Mouse (Mus musculus) liver, embryonic 11.5 days (tissue): ENCODE data around the gene Polr1a. TPM values are rescaled to one million over a fixed set of nuclear protein-coding genes. Genes with fewer than 3 reads are reported as not detected.

Experiments used
- ATAC-seq: fragments of 200-750 bp; cut with Nextera tagmentation; replicated peaks from 2 replicates; pipeline ENCODE4 v1.8.0; 2017; ENCODE audit warnings: moderate number of reproducible peaks, mild to moderate bottlenecking, moderate TSS enrichment, moderate library complexity; ENCODE audit not compliant: low FRiP score
- DNase-seq: peaks from one replicate; pipeline ENCODE4 v3.0.0-alpha.2; 2017; ENCODE audit warnings: low spot score
- H3K27ac ChIP-seq: fragments of 300-500 bp; sonication (generic); 2 replicates; pipeline ENCODE4 v1.5.1; 2014; ENCODE audit warnings: mild to moderate bottlenecking, low read depth, low read length, control low read depth
- H3K27me3 ChIP-seq: fragments of 300-500 bp; sonication (generic); replicated peaks from 2 replicates; pipeline ENCODE4 v1.6.1; 2014; ENCODE audit warnings: low read length, mixed read lengths; ENCODE audit not compliant: control insufficient read depth, insufficient read depth
- H3K36me3 ChIP-seq: fragments of 300-500 bp; sonication (generic); 2 replicates; pipeline ENCODE4 v1.6.1; 2014; ENCODE audit warnings: mild to moderate bottlenecking, low read length, moderate library complexity, mixed read lengths; ENCODE audit not compliant: control insufficient read depth, insufficient read depth
- H3K4me1 ChIP-seq: fragments of 300-500 bp; sonication (generic); replicated peaks from 2 replicates; pipeline ENCODE4 v1.6.1; 2014; ENCODE audit warnings: low read length, mixed read lengths; ENCODE audit not compliant: control insufficient read depth, insufficient read depth
- H3K4me2 ChIP-seq: fragments of 300-500 bp; sonication (generic); 2 replicates; pipeline ENCODE4 v1.6.1; 2014; ENCODE audit warnings: mild to moderate bottlenecking, control low read depth, moderate library complexity
- H3K4me3 ChIP-seq: fragments of 300-500 bp; sonication (generic); 2 replicates; pipeline ENCODE4 v1.5.1; 2014; ENCODE audit warnings: low read depth, low read length, control low read depth
- H3K9ac ChIP-seq: fragments of 300-500 bp; sonication (generic); 2 replicates; pipeline ENCODE4 v1.6.1; 2014; ENCODE audit warnings: low read depth, low read length, control low read depth
- H3K9me3 ChIP-seq: fragments of 300-500 bp; sonication (generic); 2 replicates; pipeline ENCODE4 v1.6.1; 2016; ENCODE audit warnings: low read length, inconsistent platforms, mixed read lengths; ENCODE audit not compliant: control insufficient read depth
- WGBS: fragments of 180-500 bp; shearing (Covaris S2); extraction: QIAGEN DNeasy Blood & Tissue Kit; methylation state at CpG from one replicate; pipeline ENCODE4 v1.1.7; 2014; 5-methylcytosine and 5-hydroxymethylcytosine counted together
- polyA plus RNA-seq: library from polyadenylated mRNA; unstranded; fragments of >200 nt; fragmentation: Nextera tagmentation; extraction: Ambion mirVana; gene quantifications from 2 replicates; pipeline ENCODE4 v1.2.1, GENCODE M21; 2014

The Polr1a gene
- polyA plus RNA-seq, 1 experiment from 2014 or later: 45.7 TPM

DNA sequence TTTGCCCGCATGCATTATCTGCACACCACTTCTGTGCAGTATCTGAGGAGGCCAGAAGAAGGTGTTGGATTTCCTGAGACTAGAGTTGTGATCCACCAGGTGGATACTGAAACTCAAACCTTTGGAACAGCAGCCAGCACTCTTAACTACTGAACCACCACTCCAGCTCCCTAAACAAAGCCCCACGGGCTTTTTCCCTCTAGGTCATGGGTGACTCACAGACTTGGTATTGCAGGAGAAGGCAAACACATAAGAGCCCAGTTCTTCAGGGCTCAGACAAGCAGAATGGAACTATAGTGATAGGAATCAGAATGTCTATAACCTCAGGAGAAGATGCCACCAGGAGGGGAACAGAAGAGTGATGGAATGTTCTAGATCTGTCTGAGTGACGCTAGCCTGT, 86.2 kb downstream of the Polr1a start:
- H3K27ac ChIP-seq: no peak overlapping the region
- H3K4me2 ChIP-seq: no peak overlapping the region
- no peak for DNase-seq

DNA sequence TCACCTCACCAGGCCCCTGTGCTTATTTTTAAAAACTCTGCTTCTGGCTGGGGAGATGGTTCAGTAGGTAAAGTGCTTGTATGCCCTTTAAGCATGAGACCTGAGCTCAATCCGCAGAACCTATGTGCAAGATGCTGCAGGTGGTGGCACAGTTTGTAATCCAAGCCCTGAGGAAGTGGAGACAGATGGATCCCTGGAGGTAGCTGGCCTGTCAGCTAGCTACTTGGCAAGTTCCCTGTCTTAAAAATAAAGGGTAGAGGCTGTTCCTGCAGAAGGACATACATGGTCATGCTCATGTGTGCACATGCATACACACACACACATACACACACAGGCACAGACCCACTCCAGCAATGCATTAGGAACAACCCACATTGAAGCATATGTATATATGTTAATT, 88.4 kb downstream of the Polr1a start:
- no peak overlapping the region for H3K4me2 ChIP-seq
- ATAC-seq (no peak), DNase-seq (no peak)
- no peak overlapping the region for H3K27ac ChIP-seq
- no peaks in the 10 kb centered on the region for H3K4me1 ChIP-seq
- no peak overlapping the region for H3K4me3 ChIP-seq
- no peaks in the 10 kb centered on the region for H3K36me3 ChIP-seq
- H3K27me3 ChIP-seq: no peaks in the 10 kb centered on the region
- H3K9me3 ChIP-seq: no peaks in the 10 kb centered on the region
- 78% methylated on average over 1 of the region's 1 CpGs for WGBS
- no peak overlapping the region for H3K9ac ChIP-seq

More for the DNA sequence above, 86.2 kb downstream of the Polr1a start:
- H3K4me3 ChIP-seq: no peak overlapping the region
- H3K9me3 ChIP-seq: no peaks in the 10 kb centered on the region
- no peaks in the 10 kb centered on the region for H3K36me3 ChIP-seq
- ATAC-seq: no peak
- H3K27me3 ChIP-seq: no peaks in the 10 kb centered on the region
- WGBS: 77% methylated on average over 3 of the region's 3 CpGs
- no peak overlapping the region for H3K9ac ChIP-seq
- peaks cover 10% of the 10 kb centered on the region for H3K4me1 ChIP-seq

DNA sequence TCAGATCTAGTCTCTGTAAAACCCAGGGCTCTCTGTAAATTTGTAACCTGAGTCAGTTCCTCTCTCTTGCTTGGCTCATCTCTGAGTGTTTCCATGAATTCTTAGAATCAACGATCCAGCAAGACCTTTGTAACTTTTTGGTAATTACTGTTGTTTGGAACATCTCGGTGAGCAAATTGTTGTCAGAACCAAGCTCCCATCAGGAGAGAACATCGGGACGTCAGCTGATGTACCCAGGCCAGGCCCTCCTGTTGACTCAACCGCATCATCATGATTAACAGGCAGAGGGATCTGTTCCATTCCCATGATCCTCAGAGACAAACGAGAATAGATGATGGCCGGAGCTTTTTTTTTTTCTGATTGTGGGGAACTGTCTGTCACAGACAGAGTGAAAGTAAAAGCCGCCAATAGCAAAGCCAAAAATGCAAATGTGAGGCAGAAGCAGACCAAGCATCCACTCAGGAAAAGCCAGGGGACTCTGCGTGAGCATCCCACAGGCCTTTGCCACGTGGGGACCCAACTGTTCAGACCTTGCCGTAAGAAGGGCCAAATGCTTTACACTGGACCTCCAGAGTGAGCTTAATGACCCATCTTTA, 91.2 kb downstream of the Polr1a start:
- H3K4me2 ChIP-seq: no peak overlapping the region
- no peaks in the 10 kb centered on the region for H3K27me3 ChIP-seq
- H3K9ac ChIP-seq: no peak overlapping the region
- H3K4me3 ChIP-seq: no peak overlapping the region
- ATAC-seq (no peak), DNase-seq (no peak)
- WGBS: 81% methylated on average over 11 of the region's 11 CpGs
- no peak overlapping the region for H3K27ac ChIP-seq
- H3K4me1 ChIP-seq: no peaks in the 10 kb centered on the region
- H3K36me3 ChIP-seq: no peaks in the 10 kb centered on the region
- no peaks in the 10 kb centered on the region for H3K9me3 ChIP-seq

DNA sequence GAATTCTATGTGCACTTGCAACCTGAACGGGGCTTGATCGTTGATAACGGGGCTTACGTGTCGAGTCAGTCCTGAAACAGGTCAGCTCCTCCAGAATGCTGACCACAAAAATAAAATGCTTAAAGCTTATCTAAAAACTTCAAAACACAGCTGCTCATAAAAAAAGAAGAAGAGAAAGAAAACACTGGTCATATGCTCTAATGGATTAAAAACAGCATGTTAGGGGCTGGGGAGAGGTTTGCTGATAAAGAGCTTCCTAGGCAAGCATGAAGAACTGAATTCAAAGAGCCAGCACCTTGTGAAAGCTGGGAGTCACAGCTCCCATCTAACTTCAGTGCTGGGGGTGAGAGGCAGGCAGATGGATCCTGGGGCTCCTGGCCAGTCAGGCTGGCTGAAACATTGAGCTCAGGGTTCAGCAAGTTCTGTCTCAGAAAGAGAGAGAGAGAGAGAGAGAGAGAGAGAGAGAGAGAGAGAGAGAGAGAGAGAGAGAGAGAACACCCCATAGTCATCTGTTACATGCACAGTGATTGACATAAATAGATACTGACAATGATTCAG, 92.4 kb downstream of the Polr1a start:
- WGBS: 61% methylated on average over 5 of the region's 5 CpGs

DNA sequence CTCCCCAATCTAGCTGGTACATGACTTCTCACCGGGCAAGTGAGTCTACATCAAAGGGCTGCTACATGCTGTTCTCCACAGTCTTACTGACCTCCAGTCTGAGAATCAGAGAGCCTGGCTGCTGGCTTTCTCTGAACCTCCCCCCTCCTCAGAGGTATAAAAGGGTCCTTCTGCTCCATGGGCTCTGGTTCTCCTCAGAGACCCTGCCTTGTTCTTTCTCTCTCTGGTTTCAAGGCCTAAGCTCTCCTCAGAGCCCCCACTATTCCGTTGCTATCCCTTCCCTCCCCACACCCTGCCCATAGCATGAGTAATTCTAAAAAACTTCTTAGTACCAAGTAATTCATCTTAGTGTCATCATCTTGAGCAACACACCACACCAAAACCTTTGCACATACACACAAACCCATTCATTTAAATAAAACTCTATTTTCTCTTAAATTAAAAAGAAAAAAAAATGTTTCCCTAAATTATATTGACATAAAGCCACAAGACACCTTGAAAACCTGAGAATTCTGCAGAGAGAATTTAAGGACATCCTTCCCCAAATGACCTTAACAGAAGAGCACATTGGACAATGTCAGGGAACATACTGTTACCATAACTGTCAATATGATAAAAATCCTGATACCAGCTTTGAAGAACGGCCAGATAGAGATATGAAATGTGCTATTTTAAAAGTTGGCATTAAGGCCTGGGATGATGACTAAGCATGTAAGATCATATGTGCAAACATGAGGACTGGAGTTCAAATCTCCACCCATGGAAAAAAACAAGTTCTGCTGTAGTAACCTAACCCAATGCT, 98.8 kb downstream of the Polr1a start:
- no peaks in the 10 kb centered on the region for H3K36me3 ChIP-seq
- H3K9me3 ChIP-seq: no peaks in the 10 kb centered on the region
- WGBS: 62% methylated on average over 3 of the region's 3 CpGs

More for the DNA sequence above, 92.4 kb downstream of the Polr1a start:
- Histone ChIP-seq H3K4me3 (no peak overlapping the region), H3K36me3 (no peaks in the 10 kb centered on the region), H3K27ac (no peak overlapping the region), H3K9ac (no peak overlapping the region), H3K9me3 (no peaks in the 10 kb centered on the region), H3K4me1 (no peaks in the 10 kb centered on the region), H3K4me2 (no peak overlapping the region), H3K27me3 (no peaks in the 10 kb centered on the region)
- no peak for DNase-seq
- ATAC-seq: no peak

DNA sequence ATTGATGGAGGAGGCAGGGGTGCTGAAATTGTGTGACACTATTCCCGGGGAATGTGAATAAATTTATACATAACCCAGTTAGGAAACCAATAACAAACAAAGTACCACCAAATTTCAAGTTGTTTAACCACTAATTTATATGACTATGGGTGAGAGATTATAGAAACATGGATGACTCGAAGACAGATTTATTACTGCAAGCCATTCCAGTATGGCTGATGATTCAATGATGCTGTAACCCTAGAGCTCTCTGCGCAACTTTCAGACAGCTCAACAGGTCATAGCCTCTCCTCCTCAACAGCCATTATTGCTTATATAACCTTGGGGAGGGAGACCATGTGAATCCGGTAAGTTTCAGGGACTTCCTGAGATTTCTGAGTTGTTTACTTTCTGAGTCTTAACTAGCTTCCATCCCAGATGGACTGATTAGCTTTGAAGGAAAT, 99.4 kb downstream of the Polr1a start:
- H3K36me3 ChIP-seq: no peaks in the 10 kb centered on the region
- no peak overlapping the region for H3K27ac ChIP-seq
- no peaks in the 10 kb centered on the region for H3K4me1 ChIP-seq
- ATAC-seq (no peak), DNase-seq (no peak)
- H3K4me2 ChIP-seq: no peak overlapping the region
- H3K9me3 ChIP-seq: no peaks in the 10 kb centered on the region
- H3K4me3 ChIP-seq: no peak overlapping the region
- no peak overlapping the region for H3K9ac ChIP-seq
- no peaks in the 10 kb centered on the region for H3K27me3 ChIP-seq
- WGBS: 90% methylated on average over 4 of the region's 4 CpGs

More for the DNA sequence above, 98.8 kb downstream of the Polr1a start:
- no peak overlapping the region for H3K4me2 ChIP-seq
- no peak overlapping the region for H3K27ac ChIP-seq
- H3K4me1 ChIP-seq: no peaks in the 10 kb centered on the region
- DNase-seq: no peak
- no peak for ATAC-seq
- H3K9ac ChIP-seq: no peak overlapping the region
- H3K4me3 ChIP-seq: no peak overlapping the region
- no peaks in the 10 kb centered on the region for H3K27me3 ChIP-seq

DNA sequence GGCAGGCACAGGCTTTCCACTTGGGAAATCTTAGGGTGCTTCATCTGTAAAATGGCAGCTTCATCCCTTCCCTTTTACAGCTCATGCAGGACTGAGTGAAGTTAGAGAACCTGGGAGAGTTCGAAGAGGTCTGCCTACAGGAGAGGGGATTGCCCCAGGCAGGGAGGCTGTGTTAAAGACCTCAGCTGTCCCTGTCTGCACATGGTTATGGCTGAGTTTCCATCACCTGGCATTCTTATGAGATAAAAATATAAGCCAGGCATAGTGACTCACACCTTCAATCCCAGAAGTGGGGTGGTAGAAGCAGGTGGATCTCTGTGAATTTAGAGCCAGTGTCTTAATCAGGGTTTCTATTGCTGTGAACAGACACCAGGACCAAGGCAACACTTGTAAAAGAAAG, 100.6 kb downstream of the Polr1a start:
- H3K27ac ChIP-seq: no peak overlapping the region
- H3K27me3 ChIP-seq: no peaks in the 10 kb centered on the region
- DNase-seq: no peak
- no peak overlapping the region for H3K4me3 ChIP-seq
- WGBS: 96% methylated on average over 1 of the region's 1 CpGs
- no peaks in the 10 kb centered on the region for H3K4me1 ChIP-seq
- no peak for ATAC-seq
- no peaks in the 10 kb centered on the region for H3K9me3 ChIP-seq
- no peaks in the 10 kb centered on the region for H3K36me3 ChIP-seq
- no peak overlapping the region for H3K4me2 ChIP-seq
- H3K9ac ChIP-seq: no peak overlapping the region

DNA sequence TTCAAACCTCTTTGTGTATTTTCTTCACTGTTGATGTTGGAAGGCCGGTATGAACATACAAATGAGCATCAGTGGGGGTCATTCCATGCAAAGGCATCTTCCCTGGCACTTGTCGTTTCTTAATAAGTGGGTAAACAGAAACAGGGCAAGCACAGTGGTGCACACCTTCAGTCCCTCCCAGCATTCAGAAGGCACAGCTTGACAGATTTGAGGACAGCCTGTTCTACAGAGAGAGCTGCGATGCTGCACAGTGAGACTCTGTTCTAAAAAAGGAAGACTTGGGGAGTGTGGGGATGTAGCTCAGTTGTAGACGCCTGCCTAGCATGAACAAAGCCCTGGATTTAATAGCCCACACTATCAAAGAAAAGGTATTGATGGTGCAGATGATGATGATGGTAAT, 105.2 kb downstream of the Polr1a start:
- Histone ChIP-seq H3K27me3 (no peaks in the 10 kb centered on the region), H3K9me3 (no peaks in the 10 kb centered on the region), H3K36me3 (no peaks in the 10 kb centered on the region), H3K4me3 (no peak overlapping the region), H3K9ac (no peak overlapping the region), H3K4me1 (no peaks in the 10 kb centered on the region), H3K27ac (no peak overlapping the region), H3K4me2 (no peak overlapping the region)
- WGBS: 69% methylated on average over 4 of the region's 4 CpGs
- ATAC-seq (no peak), DNase-seq (no peak)
